Mouse (Mus musculus) heart, embryonic 14.5 days (tissue): ENCODE measurements around the gene Capn15. TPM values are rescaled to one million over a fixed set of nuclear protein-coding genes. Genes with fewer than 3 reads are reported as not detected.

Source experiments
- ATAC-seq: fragments of 200-750 bp; cut with Nextera tagmentation; 2 replicates; pipeline ENCODE4 v1.8.0; 2017; ENCODE audit warnings: low read depth, moderate TSS enrichment; ENCODE audit not compliant: insufficient number of reproducible peaks, insufficient read depth, low FRiP score
- H3K27ac ChIP-seq, 2 experiments: fragments of 200-500 bp in 1 of 2; fragments of 300-500 bp in 1 of 2; sonication (generic) in 1 of 2; replicated peaks in 1 of 2; 2 replicates each; pipeline ENCODE4 v1.5.1; 2012 to 2014; ENCODE audit warnings: low read depth in 2 of 2, low read length in 2 of 2, control low read depth in 1 of 2, mild to moderate bottlenecking in 1 of 2, mixed read lengths in 1 of 2; ENCODE audit not compliant: control insufficient read depth in 1 of 2, insufficient read depth in 1 of 2
- H3K27me3 ChIP-seq: fragments of 300-500 bp; sonication (generic); 2 replicates; pipeline ENCODE4 v1.6.1; 2014; ENCODE audit warnings: mild to moderate bottlenecking, low read length, control low read depth; ENCODE audit not compliant: control insufficient read depth, insufficient read depth
- H3K36me3 ChIP-seq: fragments of 300-500 bp; sonication (generic); 2 replicates; pipeline ENCODE4 v1.6.1; 2014; ENCODE audit warnings: mild to moderate bottlenecking, control low read depth, low read length, mixed read lengths; ENCODE audit not compliant: control insufficient read depth, insufficient read depth
- H3K4me1 ChIP-seq, 2 experiments: fragments of 200-500 bp in 1 of 2; fragments of 300-500 bp in 1 of 2; sonication (generic) in 1 of 2; 2 replicates each; pipeline ENCODE4 v1.6.1; 2012 to 2014; ENCODE audit warnings: low read length in 2 of 2, control low read depth in 1 of 2, mixed read lengths in 1 of 2; ENCODE audit not compliant: control insufficient read depth in 2 of 2, insufficient read depth in 2 of 2
- H3K4me2 ChIP-seq: fragments of 300-500 bp; sonication (generic); 2 replicates; pipeline ENCODE4 v1.6.1; 2014; ENCODE audit warnings: mild to moderate bottlenecking, low read length
- H3K4me3 ChIP-seq, 2 experiments: fragments of 200-500 bp in 1 of 2; fragments of 300-500 bp in 1 of 2; sonication (generic) in 1 of 2; 2 replicates each; pipeline ENCODE4 v1.5.1; 2012 to 2014; ENCODE audit warnings: low read length in 2 of 2, mild to moderate bottlenecking in 2 of 2, control low read depth in 1 of 2, low read depth in 1 of 2, moderate library complexity in 1 of 2; ENCODE audit not compliant: control insufficient read depth in 1 of 2, insufficient read depth in 1 of 2
- H3K9ac ChIP-seq: fragments of 300-500 bp; sonication (generic); 2 replicates; pipeline ENCODE4 v1.6.1; 2014; ENCODE audit warnings: mild to moderate bottlenecking, low read length
- H3K9me3 ChIP-seq: fragments of 300-500 bp; sonication (generic); 2 replicates; pipeline ENCODE4 v1.6.1; 2016; ENCODE audit warnings: low read length, control low read depth; ENCODE audit not compliant: control insufficient read depth
- WGBS: fragments of 180-500 bp; shearing (Covaris S2); extraction: QIAGEN DNeasy Blood & Tissue Kit; methylation state at CpG from one replicate; pipeline ENCODE4 v1.1.7; 2014; 5-methylcytosine and 5-hydroxymethylcytosine counted together
- polyA plus RNA-seq: library from polyadenylated mRNA; unstranded; fragments of >200 nt; fragmentation: Nextera tagmentation; extraction: Ambion mirVana; gene quantifications from 2 replicates; pipeline ENCODE4 v1.2.1, GENCODE M21; 2014

Gene Capn15
- polyA plus RNA-seq, 1 experiment from 2014 or later, result 11.3 TPM

DNA sequence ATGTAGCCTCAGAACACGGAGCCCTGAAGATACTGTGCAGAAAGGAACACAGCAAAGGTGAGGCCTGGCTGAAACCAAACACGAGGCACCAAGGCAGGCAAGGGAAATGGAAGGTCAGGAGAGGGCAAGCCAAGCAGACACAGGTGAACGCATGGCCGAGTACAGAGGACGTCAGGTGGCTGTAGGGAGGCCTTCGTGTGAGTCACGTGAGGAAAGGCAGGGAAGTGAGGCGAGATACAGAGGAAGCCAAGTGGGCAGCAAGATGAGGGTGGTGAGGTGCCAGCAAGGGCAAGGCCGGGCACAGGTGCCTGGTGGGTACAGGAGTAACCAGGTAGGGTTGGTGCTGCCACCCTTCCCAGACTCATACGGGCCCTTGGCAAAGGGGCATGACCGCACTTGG is 12.8 kb upstream of the Capn15 start:
- 90% methylated on average over 11 of the region's 11 CpGs for WGBS

DNA sequence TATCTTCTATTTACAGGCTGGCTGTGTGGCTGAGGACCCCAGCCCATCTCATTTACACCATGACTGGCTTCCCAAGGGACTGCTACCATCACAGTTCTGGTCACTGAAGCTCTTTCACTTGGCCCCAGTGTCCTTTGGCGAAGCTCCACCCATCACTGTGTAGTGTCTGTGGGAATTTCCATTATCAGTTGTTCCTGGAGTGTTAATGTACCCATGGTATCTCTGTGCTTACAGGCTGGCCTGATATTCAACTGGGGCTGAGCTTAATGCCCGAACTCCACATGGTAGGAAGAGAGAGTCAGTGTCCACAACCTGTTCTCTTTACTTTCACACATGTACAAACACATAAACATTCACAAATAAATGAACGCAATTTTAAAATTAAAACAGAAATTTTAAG is 7.9 kb upstream of the Capn15 start:
- Histone ChIP-seq H3K27me3 (no peaks in the 10 kb centered on the region), H3K9ac (no peak overlapping the region), H3K27ac (no peak overlapping the region), H3K36me3 (peaks cover 88% of the 10 kb centered on the region), H3K9me3 (no peaks in the 10 kb centered on the region), H3K4me3 (no peak overlapping the region), H3K4me1 (no peaks in the 10 kb centered on the region), H3K4me2 (no peak overlapping the region)
- no peak for ATAC-seq
- 70% methylated on average over 3 of the region's 3 CpGs for WGBS

More for the DNA sequence above, 12.8 kb upstream of the Capn15 start:
- H3K4me3 ChIP-seq, result no peak overlapping the region
- H3K4me2 ChIP-seq, result no peak overlapping the region
- ATAC-seq, result no peak
- no peak overlapping the region for H3K9ac ChIP-seq
- no peak overlapping the region for H3K27ac ChIP-seq
- H3K4me1 ChIP-seq, result no peaks in the 10 kb centered on the region
- H3K36me3 ChIP-seq, result peaks cover 58% of the 10 kb centered on the region
- H3K9me3 ChIP-seq, result no peaks in the 10 kb centered on the region
- H3K27me3 ChIP-seq, result no peaks in the 10 kb centered on the region

DNA sequence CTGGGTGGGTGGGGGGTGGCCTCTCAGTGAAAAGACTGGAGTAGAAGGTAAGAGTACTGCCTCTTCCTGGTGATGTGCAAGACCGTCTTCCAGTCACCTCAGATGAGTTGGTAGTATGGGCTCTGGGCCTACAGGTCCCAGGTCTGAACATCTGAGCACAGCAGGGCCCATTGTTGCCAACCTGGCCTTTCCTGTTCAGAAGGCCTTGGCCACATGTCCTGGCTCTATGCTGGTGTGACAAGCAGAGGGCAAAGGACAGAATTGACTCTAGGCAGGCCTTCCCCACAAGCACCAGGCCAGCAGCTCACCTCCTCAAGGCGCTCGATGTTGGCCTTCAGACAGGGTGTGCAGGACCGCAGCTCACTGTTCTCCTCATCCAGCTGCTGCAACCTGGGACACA is 6.7 kb upstream of the Capn15 start:
- ATAC-seq, result no peak
- Histone ChIP-seq H3K27ac (no peak overlapping the region), H3K4me3 (no peak overlapping the region), H3K4me1 (no peaks in the 10 kb centered on the region), H3K27me3 (no peaks in the 10 kb centered on the region), H3K36me3 (peaks cover 77% of the 10 kb centered on the region), H3K9me3 (no peaks in the 10 kb centered on the region), H3K4me2 (no peak overlapping the region), H3K9ac (no peak overlapping the region)
- 96% methylated on average over 4 of the region's 4 CpGs for WGBS

DNA sequence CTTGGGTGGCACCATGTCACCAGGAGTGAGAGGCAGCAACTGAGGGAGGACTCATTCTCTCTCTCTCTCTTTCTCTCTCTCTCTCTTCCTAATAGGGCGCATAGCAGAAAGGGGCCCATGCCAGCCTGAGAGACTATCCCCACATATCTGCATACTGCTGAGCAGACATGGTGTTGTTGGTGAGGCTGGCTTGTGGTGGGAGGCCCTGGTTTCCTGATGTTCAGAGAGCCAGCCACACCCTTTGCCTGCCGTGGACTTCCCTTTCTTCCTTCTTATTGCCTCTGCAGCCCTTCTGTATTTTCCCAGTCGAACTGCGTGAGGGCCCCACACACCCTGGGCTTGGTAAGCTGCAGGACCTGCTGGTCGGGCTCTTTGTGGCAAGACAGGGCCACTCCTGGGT is 4.7 kb upstream of the Capn15 start:
- Histone ChIP-seq H3K4me1 (no peaks in the 10 kb centered on the region), H3K4me2 (no peak overlapping the region), H3K27ac (no peak overlapping the region), H3K27me3 (no peaks in the 10 kb centered on the region), H3K9me3 (no peaks in the 10 kb centered on the region), H3K9ac (no peak overlapping the region), H3K4me3 (no peak overlapping the region), H3K36me3 (peaks cover 62% of the 10 kb centered on the region)
- WGBS, result 85% methylated on average over 5 of the region's 5 CpGs
- no peak for ATAC-seq

DNA sequence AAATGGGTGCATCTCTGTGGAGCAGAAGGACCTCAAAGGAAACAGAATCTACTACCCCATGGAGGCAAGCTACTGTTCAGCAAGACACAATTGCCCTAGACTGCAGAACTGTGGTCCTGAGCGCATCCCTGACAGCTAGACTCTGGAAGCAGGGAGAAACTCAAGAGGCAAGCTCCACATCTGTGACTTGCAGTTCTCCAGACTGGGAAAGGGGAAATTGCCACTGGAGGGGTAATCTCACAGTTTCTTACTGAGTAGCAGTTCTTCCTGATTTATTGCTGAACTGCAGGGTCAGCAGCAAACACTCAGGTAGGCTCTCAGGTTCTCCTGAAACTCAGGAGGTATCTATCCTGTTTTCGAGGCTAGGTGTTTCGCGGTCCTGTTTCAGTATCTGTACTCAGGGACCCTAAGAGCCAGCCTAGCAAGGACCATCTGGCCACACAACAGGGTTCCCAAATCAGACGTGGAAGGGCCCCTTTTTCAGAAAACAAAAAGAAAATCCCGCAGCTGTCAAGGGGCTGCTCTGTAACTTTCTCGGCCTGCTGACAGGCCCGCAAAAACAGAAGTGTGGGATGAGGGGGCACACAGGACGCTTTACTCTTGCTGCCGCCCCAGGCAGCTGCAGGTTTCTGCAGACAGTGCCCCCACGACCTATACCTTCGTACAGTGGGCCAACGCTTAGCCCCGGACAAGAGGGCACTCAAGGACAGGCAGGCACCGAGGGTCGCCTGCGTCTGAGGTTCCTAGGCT is 865 bp downstream of the Capn15 start:
- Histone ChIP-seq H3K36me3 (peaks cover 11% of the 10 kb centered on the region), H3K4me2 (peak overlapping the region; percentile 94), H3K9ac (peak overlapping the region; percentile 95), H3K4me1 (peaks cover 9 to 29% of the 10 kb centered on the region in 2 experiments), H3K4me3 (peak overlapping the region; percentile 71 to 91), H3K27ac (peak overlapping the region; percentile 66 to 94), H3K27me3 (no peaks in the 10 kb centered on the region), H3K9me3 (no peaks in the 10 kb centered on the region)
- ATAC-seq, result peak; percentile 5; the same call in 1 of the 2 replicates
- 8% methylated on average over 17 of the region's 17 CpGs for WGBS

DNA sequence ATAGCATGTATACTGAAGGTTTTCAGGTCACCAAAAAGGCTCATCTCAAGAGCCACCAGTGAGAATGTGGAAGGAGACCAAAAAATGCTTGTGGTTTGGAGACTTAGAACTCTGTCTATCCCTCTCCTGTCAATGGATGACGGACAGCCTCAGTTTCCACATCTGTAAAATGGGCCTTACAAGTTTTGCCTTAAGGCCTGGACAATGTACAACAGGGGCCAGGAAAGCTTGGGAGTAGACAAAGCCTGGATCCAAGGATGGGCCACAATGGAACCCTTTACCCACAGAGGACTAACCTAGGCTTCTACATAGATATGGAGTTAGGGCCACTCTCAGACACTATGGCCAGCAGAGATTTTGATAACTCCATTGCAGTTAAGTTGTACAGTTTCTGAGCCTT is 1.5 kb downstream of the Capn15 start:
- H3K4me1 ChIP-seq, result peaks cover 9 to 29% of the 10 kb centered on the region in 2 experiments
- H3K27me3 ChIP-seq, result no peaks in the 10 kb centered on the region
- H3K27ac ChIP-seq, result no peak overlapping the region
- peak overlapping the region in 1 of 2 experiments; percentile 91; a peak in 2 of 4 replicates for H3K4me3 ChIP-seq
- WGBS, result 86% methylated on average over 1 of the region's 1 CpGs
- ATAC-seq, result no peak
- no peaks in the 10 kb centered on the region for H3K9me3 ChIP-seq
- 0 out of 2 replicates have a peak, but pooled peaks cover 6% of the 10 kb centered on the region for H3K36me3 ChIP-seq
- 0 out of 2 replicates have a peak overlapping the region, but pooled peaks have one; percentile 95 for H3K9ac ChIP-seq
- peak overlapping the region; percentile 94 for H3K4me2 ChIP-seq

DNA sequence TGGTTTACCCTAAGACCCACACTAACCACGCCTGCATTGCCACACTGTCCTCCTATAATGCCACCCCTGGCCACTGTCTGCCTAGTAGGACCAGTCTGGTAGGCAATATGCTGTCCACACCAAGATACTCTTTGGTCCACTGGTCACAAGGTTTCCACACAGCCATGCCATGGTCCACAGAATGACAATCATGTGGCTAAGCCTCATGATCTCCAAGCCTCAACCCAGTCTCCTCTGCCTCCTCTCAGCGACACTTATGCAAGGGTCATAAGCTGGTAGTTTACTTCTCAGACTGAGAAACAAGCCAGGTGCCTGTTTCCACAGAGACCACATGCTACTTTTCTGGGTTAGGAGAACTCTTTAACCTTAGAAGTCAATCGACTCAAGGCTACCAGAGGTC is 2.7 kb downstream of the Capn15 start:
- WGBS, result 91% methylated on average over 3 of the region's 3 CpGs
- Histone ChIP-seq H3K4me2 (no peak overlapping the region), H3K4me1 (peaks cover 9 to 29% of the 10 kb centered on the region in 2 experiments), H3K27me3 (no peaks in the 10 kb centered on the region), H3K36me3 (peaks cover 3% of the 10 kb centered on the region; the same call in 1 of the 2 replicates), H3K4me3 (no peak overlapping the region), H3K9me3 (no peaks in the 10 kb centered on the region), H3K27ac (no peak overlapping the region), H3K9ac (no peak overlapping the region)
- no peak for ATAC-seq
